Mouse (Mus musculus) left cerebral cortex, postnatal 25 days (tissue): Measurements from ENCODE around the gene Myh3. TPM values are rescaled to one million over a fixed set of nuclear protein-coding genes. Genes with fewer than 3 reads are reported as not detected.

Experiments used
- DNase-seq, 2 experiments: peaks; one replicate each; pipeline ENCODE4 v3.0.0; 2022; ENCODE audit warnings: low spot score in 2 of 2, mixed read lengths in 1 of 2
- intact Hi-C: fragments of 180-260 bp; cut with DNase I; formaldehyde crosslinking; loops from one replicate; pipeline ENCODE4 v1.15.1; 2025
- total RNA-seq, 2 experiments: library from RNA; stranded (reverse); gene quantifications; 2 replicates each; pipeline ENCODE4 v1.2.3; 2021

Myh3 gene
- total RNA-seq, 2 experiments from 2014 or later = 3.8 to 4.5 TPM

GRCm38 (mm10) chr11:67100169-67100568, 22.1 kb downstream of the Myh3 start:
- intact Hi-C loops = loop anchor here (2.0 kb wide), 1 partner anchor 75 kb away; the partner anchor contains the start of gene Tmem220
- DNase-seq = peak in 1 of 2 experiments; percentile 64

- intact Hi-C loops = loop anchor here (2.0 kb wide), 1 partner anchor 77 kb away; the partner anchor contains the start of gene Tmem220
These were observed 23.6 kb downstream of the Myh3 start for GRCm38 (mm10) chr11:67101713-67102112.

GRCm38 (mm10) chr11:67103256-67103655, 25.2 kb downstream of the Myh3 start:
- no peak for DNase-seq
- intact Hi-C loops = no loop called here

More at GRCm38 (mm10) chr11:67101713-67102112, 23.6 kb downstream of the Myh3 start:
- peak in 1 of 2 experiments; percentile 65 for DNase-seq

- DNase-seq = no peak
- intact Hi-C loops = no loop called here
These were observed 26.1 kb downstream of the Myh3 start for GRCm38 (mm10) chr11:67104242-67104641.

GRCm38 (mm10) chr11:67104714-67105113, 26.6 kb downstream of the Myh3 start:
- intact Hi-C loops = no loop called here
- DNase-seq = no peak

GRCm38 (mm10) chr11:67105689-67106088, 27.6 kb downstream of the Myh3 start:
- no peak for DNase-seq
- intact Hi-C loops = no loop called here

- intact Hi-C loops = no loop called here
- no peak for DNase-seq
These were observed 28.9 kb downstream of the Myh3 start for GRCm38 (mm10) chr11:67106973-67107372.

GRCm38 (mm10) chr11:67110168-67110948, 32.3 kb downstream of the Myh3 start:
- intact Hi-C loops = loop anchor here (5.0 to 10.0 kb wide), 4 partner anchors 262 to 564 kb away; partner anchors contain the start of gene Gas7
- DNase-seq = peak; percentile 85 to 90

- intact Hi-C loops = loop anchor here (1.0 to 10.0 kb wide), 6 partner anchors 123 to 563 kb away; partner anchors contain the start of gene Gas7
- peak; percentile 63 to 79 for DNase-seq
These were observed 34.1 kb downstream of the Myh3 start for GRCm38 (mm10) chr11:67112019-67112850.

- intact Hi-C loops = loop anchor here (1.0 to 10.0 kb wide), 6 partner anchors 122 to 562 kb away; partner anchors contain the start of gene Gas7
- peak; percentile 69 to 84 for DNase-seq
These were observed 34.7 kb downstream of the Myh3 start for GRCm38 (mm10) chr11:67112851-67113202.

- no peak for DNase-seq
- intact Hi-C loops = loop anchor here (2.0 to 10.0 kb wide), 5 partner anchors 121 to 561 kb away; partner anchors contain the start of gene Gas7
These were observed 35.3 kb downstream of the Myh3 start for GRCm38 (mm10) chr11:67113381-67113780.

- intact Hi-C loops = loop anchor here (5.0 to 10.0 kb wide), 4 partner anchors 258 to 561 kb away; partner anchors contain the start of gene Gas7
- DNase-seq = no peak
These were observed 36.2 kb downstream of the Myh3 start for GRCm38 (mm10) chr11:67114261-67114660.

- no peak for DNase-seq
- intact Hi-C loops = loop anchor here (5.0 to 10.0 kb wide), 4 partner anchors 257 to 560 kb away; partner anchors contain the start of gene Gas7
These were observed 36.8 kb downstream of the Myh3 start for GRCm38 (mm10) chr11:67114901-67115300.

- DNase-seq = no peak
- intact Hi-C loops = loop anchor here (10.0 kb wide), 2 partner anchors 528 to 558 kb away; no protein-coding TSS in a partner anchor
These were observed 38.6 kb downstream of the Myh3 start for GRCm38 (mm10) chr11:67116725-67117124.

- no peak for DNase-seq
- intact Hi-C loops = loop anchor here (10.0 kb wide), 2 partner anchors 525 to 555 kb away; no protein-coding TSS in a partner anchor
These were observed 41.5 kb downstream of the Myh3 start for GRCm38 (mm10) chr11:67119539-67120070.

GRCm38 (mm10) chr11:67120697-67121294, 42.7 kb downstream of the Myh3 start:
- intact Hi-C loops = no loop called here
- no peak for DNase-seq

- intact Hi-C loops = loop anchor here (1.0 to 2.0 kb wide), 2 partner anchors 39 to 104 kb away; no protein-coding TSS in a partner anchor
- DNase-seq = no peak
These were observed 46.8 kb downstream of the Myh3 start for GRCm38 (mm10) chr11:67124943-67125342.

- peak; percentile 66 to 97 for DNase-seq
- intact Hi-C loops = loop anchor here (1.0 to 2.0 kb wide), 2 partner anchors 39 to 103 kb away; no protein-coding TSS in a partner anchor
These were observed 47.3 kb downstream of the Myh3 start for GRCm38 (mm10) chr11:67125361-67125760.

- intact Hi-C loops = no loop called here
- DNase-seq = no peak
These were observed 55.4 kb downstream of the Myh3 start for GRCm38 (mm10) chr11:67133526-67133925.
